Mouse (Mus musculus) bone marrow macrophage, adult 2 months (primary cell): ENCODE results near the gene Slc7a10. TPM values are rescaled to one million over a fixed set of nuclear protein-coding genes. Genes with fewer than 3 reads are reported as not detected.
A peak's percentile ranks its signal among the peaks of the same experiment; 100 is the strongest.

ENCODE experiments used
- H3K27ac ChIP-seq: 2 replicates; pipeline ENCODE4 v1.5.1; 2012; ENCODE audit warnings: low read depth, low read length; ENCODE audit not compliant: insufficient read depth
- H3K4me1 ChIP-seq: 2 replicates; pipeline ENCODE4 v1.6.1; 2012; ENCODE audit warnings: low read length; ENCODE audit not compliant: control insufficient read depth, insufficient read depth
- H3K4me3 ChIP-seq: 2 replicates; pipeline ENCODE4 v1.5.1; 2012; ENCODE audit warnings: mild to moderate bottlenecking, low read length, moderate library complexity; ENCODE audit not compliant: insufficient read depth
- CTCF ChIP-seq: IDR thresholded peaks from 2 replicates; pipeline ENCODE4 v1.5.1; 2012; ENCODE audit warnings: low read depth, mild to moderate bottlenecking, low read length, moderate library complexity
- POLR2A ChIP-seq: IDR thresholded peaks from 2 replicates; pipeline ENCODE4 v1.6.1; 2012; ENCODE audit warnings: mild to moderate bottlenecking, low read depth, low read length, borderline replicate concordance
- polyA plus RNA-seq: library from polyadenylated mRNA; stranded (reverse); fragments of >200 nt; gene quantifications from 2 replicates; pipeline ENCODE4 v1.2.4, GENCODE M21; 2012; ENCODE audit not compliant: missing spikeins, insufficient read depth, insufficient read length

The Slc7a10 gene
- polyA plus RNA-seq, 1 experiment = not detected

DNA sequence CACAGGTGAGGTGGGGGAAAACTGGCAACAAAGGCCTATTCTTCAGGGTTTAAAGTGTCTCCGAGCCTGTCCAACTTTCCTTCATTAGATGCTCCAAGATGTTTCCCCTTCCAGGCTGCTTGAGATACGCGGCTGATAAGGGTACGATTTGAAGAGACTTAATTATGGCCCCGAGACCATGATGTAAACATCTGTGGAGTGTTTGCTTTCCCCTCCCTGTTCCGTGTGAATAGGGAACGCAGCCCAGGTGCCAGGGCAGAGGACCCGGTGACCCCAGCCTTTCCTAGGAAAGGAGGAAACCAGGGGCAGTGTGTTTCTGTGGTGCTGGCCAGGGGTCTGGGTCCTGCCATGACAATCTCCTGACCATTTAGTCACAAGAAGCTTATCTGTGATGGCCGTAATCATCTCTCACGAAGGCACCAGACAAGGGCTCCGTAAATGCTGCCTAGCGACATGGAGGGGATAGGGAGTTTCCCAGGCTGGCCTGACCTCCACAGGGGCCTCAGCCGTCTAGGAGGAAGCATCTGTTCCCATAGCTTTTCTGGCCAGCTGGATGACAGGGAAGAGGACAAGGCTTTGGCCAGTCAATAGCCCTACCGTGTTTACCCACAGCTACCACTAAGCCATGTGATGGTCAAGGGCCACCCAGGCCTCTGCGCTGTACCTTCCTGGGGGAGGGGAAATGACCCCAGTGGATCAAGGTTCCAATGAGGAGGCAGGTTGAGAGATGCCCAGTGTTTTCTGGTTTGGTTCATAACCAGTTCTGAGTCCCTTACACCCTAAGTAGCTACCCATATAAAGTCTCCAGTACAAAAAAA, 36.4 kb upstream of the Slc7a10 start:
- peaks cover 19% of the 10 kb centered on the region for H3K4me1 ChIP-seq
- no peak for TF ChIP-seq CTCF
- no peak for TF ChIP-seq POLR2A
- H3K27ac ChIP-seq = no peak overlapping the region
- no peak overlapping the region for H3K4me3 ChIP-seq

DNA sequence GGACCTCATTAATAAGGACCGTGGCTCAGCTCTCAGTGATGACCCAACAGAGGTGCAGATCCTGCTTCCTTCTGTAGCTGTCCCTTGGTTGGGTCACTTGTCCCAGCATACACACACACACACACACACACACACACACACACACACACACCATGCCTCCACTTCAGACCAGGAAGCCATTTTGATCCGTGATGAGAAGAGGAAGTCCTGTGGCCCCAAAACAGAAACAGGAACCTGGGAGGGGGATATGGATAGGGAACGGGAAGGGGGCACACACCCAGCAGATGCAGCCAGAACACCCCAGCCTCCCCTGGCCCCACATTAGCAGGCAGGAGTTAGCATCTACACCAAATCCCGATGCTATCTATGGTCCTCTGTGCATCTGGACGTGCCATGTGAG, 35.3 kb upstream of the Slc7a10 start:
- H3K4me3 ChIP-seq = no peak overlapping the region
- 0 out of 2 replicates have a peak overlapping the region, but pooled peaks have one; percentile 3 for H3K27ac ChIP-seq
- no peak for TF ChIP-seq CTCF
- TF ChIP-seq POLR2A = no peak
- H3K4me1 ChIP-seq = peaks cover 22% of the 10 kb centered on the region

DNA sequence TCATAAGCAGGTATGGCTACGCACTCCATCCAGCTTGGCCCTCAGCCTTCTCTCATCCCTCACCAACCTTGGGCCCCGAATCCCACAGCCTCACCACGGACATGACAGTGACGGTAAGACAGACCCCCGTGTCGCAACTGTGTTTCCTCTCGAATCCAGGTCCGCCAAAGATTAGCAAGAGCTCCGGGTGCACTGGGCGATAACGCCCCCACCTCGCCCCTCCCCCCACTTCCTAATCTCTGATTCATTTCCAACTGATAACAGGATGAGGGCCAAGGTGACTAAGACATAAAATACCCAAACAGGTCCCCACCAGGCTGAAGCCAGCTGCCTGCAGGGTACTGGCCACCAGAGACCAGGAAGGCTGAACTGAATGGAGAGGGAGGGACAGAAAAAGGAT, 31.7 kb upstream of the Slc7a10 start:
- no peak overlapping the region for H3K4me3 ChIP-seq

DNA sequence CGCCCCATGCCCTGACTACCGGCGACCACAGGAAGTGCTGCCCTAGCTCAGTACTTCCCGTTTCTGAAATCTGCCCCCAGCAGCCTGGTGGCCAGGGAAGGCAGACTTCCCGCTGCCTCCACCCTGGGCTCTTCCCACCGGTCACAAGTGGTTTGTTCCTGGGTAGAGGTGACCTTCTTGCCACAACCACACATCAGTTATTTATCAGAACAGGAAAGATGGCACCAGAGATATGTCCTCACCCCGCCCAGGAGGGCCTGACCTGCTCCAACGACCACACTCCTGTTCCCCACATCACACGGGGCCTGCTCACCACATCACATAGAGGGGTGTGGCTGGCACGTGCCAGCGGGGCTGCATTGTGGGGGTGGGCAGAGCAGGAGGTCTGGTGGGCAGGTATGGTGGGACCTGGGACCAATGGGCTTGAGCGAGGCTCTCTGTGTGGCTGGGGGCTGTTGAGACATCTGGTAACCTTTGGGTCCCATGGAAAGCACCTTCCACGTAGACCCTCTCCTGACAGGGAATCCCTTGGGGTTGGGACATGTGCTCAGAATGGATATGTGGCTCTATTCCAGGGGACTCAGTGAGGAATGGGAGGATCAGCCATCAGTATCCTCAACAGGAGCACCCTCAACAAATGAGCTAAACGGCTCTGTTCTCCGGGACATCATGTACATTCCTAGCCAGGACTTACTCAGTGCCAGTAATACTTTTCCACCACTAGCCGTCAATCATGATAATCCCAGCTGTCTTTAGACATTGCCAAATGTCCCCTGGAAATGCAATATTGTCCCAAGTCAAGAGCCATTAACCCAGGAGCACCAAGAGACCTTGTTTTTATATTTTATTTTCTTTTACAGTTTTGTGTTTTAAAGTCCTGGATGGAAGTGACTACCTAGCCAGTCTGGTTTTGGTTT, 29.4 kb upstream of the Slc7a10 start:
- H3K4me3 ChIP-seq = no peak overlapping the region
- H3K4me1 ChIP-seq = peaks cover 20% of the 10 kb centered on the region
- no peak for TF ChIP-seq CTCF
- no peak for TF ChIP-seq POLR2A
- H3K27ac ChIP-seq = peak overlapping the region; percentile 44

More for the DNA sequence above, 31.7 kb upstream of the Slc7a10 start:
- no peak overlapping the region for H3K27ac ChIP-seq
- H3K4me1 ChIP-seq = peaks cover 37% of the 10 kb centered on the region
- TF ChIP-seq CTCF (no peak), POLR2A (no peak)

DNA sequence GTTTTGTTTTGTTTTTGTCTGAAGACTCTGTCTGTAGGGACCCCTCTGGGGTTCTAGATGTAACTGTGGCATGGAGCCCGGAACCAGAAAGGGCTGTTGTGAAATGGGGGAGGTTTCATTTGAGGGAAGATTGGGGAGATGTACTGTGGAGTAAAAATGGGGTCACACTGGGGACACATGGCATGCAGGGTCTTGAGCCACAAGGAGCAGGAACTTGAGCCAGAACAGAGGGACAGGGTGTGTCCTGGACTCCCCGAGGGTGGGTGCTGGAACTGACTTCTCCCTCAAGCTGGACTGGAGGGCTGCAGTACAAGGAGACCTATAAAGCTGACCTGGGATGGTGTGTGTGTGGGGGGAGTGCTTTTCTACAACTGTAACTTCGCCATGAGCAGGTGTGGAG, 28.7 kb upstream of the Slc7a10 start:
- no peak overlapping the region for H3K4me3 ChIP-seq
- TF ChIP-seq POLR2A (no peak), CTCF (no peak)
- H3K4me1 ChIP-seq = peaks cover 20% of the 10 kb centered on the region
- no peak overlapping the region for H3K27ac ChIP-seq

DNA sequence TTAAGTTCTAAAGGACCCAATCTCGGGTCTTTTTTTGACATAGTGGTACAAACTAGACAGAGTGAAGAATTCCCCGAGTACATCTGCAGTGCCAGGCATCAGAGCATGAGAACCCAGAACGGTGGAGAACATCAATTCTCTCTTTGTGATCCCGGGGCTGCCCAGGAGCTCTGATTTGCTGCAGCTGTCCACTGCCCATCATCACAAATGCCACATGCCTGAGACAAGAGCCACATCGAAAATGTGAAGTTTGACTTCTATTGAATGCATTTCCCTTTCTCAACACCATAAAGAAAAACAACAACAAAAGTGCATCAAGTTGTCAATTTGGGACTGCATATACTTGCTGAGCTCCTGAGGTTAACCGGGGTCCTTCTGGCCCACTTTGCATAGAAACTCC, 23.7 kb upstream of the Slc7a10 start:
- H3K4me3 ChIP-seq = no peak overlapping the region
- TF ChIP-seq POLR2A (no peak), CTCF (no peak)
- H3K27ac ChIP-seq = no peak overlapping the region
- peaks cover 21% of the 10 kb centered on the region for H3K4me1 ChIP-seq

DNA sequence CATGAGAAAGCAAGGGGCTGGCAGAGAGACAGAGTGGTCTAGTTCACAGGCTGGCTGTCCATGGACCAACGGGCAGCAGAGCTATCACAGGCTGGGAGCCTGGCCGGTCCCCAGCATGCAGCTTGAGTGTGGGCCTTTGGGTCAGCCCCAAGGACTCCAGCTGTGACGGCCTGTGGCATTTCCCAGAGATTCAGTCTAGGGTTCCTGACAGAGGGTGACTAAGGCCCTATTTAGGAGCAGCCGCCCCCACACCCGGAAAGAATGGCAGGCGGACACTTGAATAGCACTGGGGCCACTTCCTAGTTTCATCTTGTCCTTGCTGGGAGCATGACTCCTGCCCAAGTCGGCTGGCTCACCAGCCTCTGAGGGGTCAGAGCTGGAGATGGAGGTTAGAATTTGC, 22.6 kb upstream of the Slc7a10 start:
- Histone ChIP-seq H3K4me1 (peaks cover 21% of the 10 kb centered on the region), H3K27ac (no peak overlapping the region), H3K4me3 (no peak overlapping the region)
- TF ChIP-seq POLR2A = no peak
- TF ChIP-seq CTCF = no peak

DNA sequence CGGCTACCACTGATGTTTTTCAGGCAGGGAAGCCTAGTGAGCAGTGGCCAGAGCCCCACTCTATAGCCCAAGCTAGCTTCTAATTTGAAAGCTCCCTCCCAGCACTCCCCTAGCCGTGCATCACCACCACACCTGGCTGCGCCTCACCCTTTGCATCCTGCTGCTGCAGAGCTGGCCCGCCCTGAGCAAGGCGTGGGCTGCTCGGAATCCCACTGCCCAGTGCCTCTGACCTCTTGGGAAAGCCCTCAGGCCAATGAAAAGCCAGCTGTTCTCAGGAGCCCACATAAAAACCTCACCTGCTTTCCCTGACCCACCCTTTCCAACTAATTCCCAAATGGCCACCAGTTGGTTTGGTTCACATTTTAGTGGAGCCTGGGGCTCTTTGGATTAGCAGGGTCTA, 22.1 kb upstream of the Slc7a10 start:
- TF ChIP-seq CTCF = no peak
- TF ChIP-seq POLR2A = no peak
- Histone ChIP-seq H3K4me1 (peaks cover 21% of the 10 kb centered on the region), H3K27ac (no peak overlapping the region), H3K4me3 (no peak overlapping the region)

DNA sequence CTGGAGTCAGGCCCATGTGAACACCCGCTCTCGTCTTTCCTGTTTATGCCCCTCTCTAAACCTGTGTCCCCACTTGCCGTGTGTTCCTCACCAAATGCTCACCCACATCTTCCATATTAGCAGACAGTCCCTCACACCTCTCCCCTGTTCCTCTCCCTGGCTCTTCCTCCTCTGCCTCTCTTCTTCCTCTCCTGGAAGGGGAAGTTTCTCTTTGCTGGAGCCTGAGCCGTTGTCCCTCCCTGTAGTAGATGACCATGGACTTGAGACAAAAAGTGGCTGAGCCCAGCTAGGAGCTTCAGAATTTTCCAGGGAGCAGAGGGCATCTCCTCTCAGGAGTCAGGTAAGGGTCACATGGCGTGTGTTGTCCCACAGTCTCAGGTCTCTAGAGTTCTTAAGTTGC, 19.2 kb upstream of the Slc7a10 start:
- TF ChIP-seq POLR2A = no peak
- no peak for TF ChIP-seq CTCF
- peaks cover 23% of the 10 kb centered on the region for H3K4me1 ChIP-seq
- H3K27ac ChIP-seq = no peak overlapping the region
- H3K4me3 ChIP-seq = no peak overlapping the region

DNA sequence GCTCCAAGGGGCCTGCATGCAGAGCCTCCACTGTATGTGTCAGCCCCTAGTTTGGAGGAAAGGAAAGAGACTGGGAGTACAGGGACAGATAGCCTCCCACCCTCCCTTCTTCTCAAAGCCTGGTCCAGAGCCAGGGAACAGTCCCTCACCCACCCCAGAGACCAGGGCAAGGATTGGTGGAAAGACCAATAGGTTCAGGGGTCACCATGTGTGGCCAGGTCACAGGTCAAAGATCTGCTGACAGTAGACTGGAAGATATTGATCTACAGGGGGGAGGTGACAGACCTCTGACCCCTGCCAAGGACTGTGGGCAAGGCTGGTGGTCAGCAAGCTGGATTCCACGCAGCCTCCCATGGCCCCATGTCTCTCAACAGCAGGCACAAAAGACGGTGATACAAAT, 18.3 kb upstream of the Slc7a10 start:
- Histone ChIP-seq H3K27ac (no peak overlapping the region), H3K4me3 (no peak overlapping the region), H3K4me1 (peaks cover 23% of the 10 kb centered on the region)
- no peak for TF ChIP-seq POLR2A
- TF ChIP-seq CTCF = no peak
